Mouse (Mus musculus) adrenal gland, adult 2 months (tissue): ENCODE data around the gene Fbl. TPM values are rescaled to one million over a fixed set of nuclear protein-coding genes. Genes with fewer than 3 reads are reported as not detected.
A peak's percentile ranks its signal among the peaks of the same experiment; 100 is the strongest.
"Not testable (repeated sequence)": the region's sequence is repeated elsewhere in the genome, so short reads cannot be mapped to it uniquely, and the experiment has no call there.

Experiments used
- DNase-seq: peaks from one replicate; pipeline ENCODE4 v3.0.0; 2021
- polyA plus RNA-seq: library from polyadenylated mRNA; depleted of rRNA; stranded (reverse); fragments of >200 nt; gene quantifications from 2 replicates; pipeline ENCODE4 v1.2.3, GENCODE M21; 2012; rRNA removed
- total RNA-seq, 2 experiments: library from RNA; stranded (reverse); gene quantifications; 2 replicates each; pipeline ENCODE4 v1.2.3; 2021

Fbl gene
- total and polyA plus RNA-seq, 3 experiments = 34.7 to 104 (median 99.5) TPM

DNA sequence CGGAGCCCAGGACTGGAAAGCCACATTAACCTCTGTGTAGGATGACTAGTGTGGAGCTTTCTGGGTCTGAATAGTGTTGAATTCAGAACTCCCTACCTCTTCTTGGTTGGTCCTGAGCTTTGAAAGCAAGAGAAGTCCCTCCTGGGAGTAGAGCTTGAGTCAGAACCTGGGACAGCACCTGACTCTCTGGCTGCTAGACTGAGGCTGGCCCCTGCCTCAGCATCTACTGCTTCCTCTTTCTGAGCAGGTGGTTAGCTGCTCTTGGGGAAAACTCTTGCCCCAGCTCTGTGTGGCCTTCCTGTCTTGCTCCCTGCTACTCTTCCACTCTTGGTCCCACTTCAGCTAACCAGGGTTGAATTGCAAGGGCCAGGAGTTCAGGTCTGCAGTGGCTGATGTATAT lies 22.4 kb downstream of the Fbl start:
- DNase-seq = no peak

DNA sequence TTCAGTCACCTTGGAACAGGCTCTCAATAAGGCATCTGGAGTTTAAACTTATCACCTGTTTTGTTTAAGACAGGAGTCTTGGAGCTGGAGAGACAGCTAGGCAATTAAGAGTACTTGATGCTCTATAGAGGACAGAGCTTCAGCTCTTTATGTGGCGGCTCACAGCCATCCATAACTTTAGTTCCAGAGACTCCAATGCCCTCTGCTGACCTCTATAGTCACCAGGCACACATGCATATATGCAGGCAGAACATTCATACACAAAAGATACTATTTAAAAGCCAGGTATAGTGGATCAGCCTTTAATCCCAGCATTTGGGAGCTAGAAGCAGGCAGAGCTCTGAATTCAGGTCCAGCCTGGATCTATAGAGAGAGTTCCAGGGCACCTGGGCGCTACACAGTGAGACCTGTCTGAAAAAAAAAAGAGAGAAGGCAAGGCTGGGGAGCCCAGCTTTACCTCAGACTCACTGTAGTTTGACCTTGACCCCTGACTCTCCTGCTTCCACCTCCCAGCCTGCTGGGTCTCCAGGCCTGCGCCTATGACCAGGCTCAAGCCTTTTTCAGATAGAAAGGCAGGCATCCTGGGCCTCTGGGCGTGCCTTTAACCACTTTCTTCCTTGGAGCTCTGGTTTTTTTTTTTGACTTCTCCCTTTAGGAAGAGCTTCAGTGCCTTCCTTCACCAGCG lies 26.0 kb downstream of the Fbl start:
- DNase-seq = no peak

DNA sequence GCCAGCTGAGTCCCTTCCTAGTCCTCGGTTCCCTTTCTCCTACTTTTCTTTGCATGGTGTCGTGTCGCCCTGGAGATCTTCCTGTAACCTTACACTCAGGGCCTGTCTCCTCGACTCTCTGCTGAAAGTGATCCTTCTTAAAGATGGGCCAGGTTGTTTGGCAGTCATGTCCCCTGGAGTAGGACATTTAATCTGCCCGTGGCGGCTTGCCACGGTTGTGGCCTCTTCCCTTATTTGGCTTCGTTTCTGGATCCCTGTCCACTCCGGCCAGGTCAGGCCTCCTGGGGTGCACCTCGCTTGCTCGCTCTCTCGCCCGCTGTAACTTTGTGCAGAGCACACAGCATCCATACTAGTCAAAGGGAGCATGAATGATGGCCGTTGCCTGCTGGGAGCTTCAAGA lies 27.0 kb downstream of the Fbl start:
- DNase-seq = no peak

DNA sequence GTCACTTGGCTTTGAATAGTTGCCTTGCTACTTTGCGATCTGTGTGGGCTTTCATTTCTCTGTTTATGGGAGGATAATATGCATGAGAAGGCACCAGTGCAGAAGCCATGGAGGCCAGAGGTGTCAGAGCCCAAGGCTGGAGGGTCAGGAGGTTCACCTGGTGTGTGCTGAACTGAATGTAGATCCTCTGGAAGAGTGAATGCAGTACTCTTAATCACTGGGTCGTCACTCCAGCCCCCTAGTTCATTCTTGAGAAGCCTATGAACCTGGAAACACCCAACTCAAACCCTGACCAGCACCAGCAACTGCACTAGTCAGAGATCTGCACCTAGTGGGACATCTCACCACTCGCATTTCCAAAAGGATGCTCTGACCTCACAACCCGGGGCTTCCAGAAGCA lies 29.5 kb downstream of the Fbl start:
- no peak for DNase-seq

DNA sequence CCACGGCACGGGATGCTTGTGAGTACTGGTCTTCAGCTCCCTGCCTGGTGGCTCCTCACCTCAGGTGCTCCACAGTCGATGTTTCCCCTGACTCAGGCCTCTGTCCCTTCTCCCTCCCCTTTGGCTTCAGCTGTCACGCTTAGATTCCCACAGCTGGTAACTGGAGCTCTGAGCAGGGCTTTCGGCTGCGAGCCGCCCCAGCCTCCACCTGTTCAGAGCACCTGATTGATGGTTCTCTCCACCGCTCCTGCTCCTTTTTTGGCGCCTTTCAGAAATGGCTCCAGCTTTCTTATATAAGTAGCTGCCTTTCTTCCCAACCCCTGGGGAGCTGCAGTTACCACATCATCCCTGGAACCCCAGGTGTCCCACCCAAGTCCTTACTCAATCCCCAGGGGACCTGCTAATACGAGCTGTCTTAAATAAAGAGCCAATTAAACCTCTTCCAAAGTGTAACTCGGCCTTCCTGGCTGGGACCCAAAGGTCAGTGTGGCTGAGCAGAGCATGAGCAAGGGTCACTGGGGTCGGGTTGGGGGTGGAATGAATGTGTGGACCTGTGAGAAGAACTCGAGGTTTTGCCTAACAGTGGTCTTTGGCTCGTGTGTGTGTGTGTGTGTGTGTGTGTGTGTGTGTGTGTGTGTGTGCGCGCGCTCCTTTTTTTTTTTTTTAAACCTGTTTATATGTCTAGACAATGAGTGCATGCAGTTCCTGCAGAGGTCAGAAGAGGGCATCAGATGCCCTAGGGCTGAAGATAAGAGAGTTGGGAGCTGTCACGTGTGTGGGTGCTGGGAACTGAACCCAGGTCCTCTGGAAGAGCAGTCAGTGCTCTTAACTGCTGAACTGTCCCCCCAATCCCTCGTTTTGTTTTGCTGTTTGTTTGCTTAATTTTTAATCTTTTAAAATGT lies 33.9 kb downstream of the Fbl start:
- DNase-seq = peak; percentile 34

DNA sequence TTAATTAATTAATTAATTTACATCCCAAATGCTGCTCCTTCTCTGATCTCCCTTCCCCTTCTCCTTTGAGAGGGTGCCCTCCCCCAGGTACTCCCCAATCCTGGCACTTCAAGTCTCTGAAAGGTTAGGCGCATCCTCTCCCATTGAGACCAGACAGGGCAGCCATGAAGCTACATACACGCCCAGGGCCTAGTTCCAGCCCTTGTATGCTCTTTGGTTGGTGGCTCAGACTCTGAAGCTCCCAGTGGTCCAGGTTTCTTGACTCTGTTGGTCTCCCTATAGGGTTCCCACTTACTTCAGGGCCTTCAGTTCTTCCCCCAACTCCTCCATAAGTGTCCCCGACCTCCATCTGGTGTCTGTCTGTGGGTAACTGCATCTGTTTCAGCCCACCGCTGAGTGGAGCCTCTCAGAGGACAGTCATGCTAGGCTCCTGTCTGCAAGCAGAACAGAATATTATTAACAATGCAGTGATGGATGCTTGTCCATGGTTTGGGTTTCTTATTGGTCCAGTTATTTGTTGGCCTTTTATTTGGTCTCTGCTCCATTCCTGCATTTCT lies 36.6 kb downstream of the Fbl start:
- DNase-seq = peak; percentile 47

DNA sequence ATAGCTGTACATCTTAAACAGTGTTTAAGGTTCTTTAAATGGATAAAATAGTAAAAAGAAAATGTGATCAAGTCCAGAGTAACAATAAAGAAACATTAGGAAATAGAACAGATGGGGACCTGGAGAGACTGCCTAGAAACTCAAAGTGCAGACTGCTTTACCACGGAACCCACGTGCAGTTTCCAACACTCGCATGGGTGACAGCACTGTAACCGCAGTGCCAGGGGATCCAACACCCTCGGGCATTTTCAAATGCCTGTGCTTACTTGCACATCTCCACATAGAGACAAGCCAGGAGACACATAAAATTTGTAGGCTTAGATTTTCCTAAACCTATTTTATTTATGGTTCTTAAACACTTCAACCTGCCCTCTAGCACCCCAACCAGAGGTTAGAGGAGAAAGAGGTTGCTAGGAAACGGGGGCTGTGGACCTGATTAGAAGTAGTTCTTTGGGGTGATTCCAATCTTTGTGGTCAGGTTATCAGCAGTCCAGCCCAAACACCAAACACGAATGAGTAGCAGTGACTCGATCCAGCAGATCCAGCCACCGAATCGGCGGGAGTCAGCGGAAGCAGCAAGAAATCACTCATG lies 39.0 kb downstream of the Fbl start:
- DNase-seq = no peak

DNA sequence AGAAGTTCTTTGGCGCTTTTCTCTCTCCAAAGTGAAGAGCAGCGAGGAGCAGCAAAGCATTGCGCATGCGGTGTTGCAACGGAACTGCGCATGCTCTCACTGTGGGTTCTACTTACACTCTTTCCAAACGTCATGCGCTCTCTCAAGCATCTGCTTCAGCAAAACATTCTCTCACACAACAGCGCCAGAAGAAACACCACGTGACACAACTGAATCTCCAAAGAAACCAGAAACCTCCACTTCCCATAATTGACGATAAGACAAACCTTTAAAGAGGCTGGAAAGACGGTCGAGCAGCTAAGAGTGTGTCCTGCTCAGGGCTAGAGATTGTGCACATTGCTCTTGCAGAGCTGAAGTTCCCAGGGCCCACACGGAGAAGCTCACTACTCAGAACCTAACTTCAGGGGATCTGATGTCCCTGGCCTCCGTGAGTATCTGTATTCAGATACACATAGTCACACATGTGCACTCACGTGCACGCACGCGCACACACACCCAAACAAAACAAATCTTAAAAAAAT lies 39.5 kb downstream of the Fbl start:
- DNase-seq = peak; percentile 77

DNA sequence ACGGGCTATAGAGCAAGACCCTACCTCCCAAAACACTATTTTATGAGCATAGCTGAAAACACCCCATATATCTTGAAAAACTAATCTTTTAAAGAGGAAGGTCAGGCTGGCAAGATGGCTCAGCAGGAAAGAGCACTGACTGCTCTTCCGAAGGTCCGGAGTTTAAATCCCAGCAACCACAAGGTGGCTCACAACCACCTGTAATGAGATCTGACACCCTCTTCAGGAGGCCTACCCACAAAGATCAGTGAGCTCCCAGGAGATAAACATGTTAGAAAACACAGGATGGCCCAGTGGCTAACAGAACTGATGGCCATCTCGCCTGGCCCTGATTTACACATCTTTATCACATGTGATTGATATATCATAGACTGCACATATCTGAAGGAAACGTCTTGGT lies 41.2 kb downstream of the Fbl start:
- DNase-seq = no peak

DNA sequence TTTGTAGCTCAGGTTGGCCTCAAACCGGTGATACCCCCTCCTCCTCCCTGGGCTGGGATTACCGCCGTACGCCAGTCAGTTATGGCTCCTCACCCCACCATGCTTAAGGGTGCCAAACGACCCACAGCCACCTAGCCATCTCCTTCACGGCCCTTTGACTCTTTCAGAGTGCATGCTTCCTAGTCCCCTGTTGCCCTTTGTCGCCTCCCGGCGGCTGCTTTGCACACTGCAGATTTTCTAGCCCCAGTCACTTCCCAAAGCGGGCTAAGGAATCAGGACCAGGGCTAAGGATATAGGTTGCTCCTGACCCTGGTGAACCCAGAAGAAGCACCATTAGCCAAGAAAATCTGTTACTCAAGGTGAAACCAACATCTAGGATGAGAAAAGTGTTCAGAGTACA lies 44.6 kb downstream of the Fbl start:
- DNase-seq = peak; percentile 74

DNA sequence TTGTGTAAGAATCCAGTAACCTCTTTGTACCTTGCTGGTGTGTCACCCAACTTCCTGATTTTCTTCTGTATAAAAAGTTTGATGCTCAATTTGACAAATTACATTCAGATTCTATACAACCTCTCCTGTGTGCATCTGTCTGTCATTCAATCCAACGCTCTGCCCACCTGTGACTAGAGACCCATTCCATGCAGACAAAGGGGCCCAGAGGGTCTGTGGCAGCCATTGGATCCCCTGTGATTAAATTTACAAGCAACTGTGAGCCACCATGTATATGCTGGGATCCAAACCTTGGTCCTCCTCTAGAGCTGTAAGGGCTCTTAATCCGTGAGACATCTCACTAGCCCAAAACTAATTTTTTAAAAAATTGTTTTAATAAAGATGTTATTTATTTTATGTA lies 46.4 kb downstream of the Fbl start:
- DNase-seq = not testable (repeated sequence)

DNA sequence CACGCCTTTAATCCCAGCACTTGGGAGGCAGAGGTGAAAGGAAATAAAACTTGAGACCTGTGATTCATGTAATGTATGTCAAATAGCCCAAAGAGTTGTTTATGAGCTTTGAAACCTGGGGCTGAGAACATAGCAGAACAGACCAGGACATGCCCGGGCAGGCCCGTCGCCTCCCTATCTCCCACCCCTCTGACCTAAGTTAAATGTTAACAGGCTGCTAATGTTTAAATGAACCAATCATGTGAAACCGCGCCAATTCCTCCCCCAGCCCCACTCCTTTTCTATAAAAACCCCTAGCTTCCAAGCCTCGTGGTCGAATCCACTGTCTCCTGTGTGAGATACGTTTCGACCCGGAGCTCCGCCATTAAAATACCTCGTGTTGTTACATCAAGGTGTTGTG lies 48.3 kb downstream of the Fbl start:
- DNase-seq = not testable (repeated sequence)

DNA sequence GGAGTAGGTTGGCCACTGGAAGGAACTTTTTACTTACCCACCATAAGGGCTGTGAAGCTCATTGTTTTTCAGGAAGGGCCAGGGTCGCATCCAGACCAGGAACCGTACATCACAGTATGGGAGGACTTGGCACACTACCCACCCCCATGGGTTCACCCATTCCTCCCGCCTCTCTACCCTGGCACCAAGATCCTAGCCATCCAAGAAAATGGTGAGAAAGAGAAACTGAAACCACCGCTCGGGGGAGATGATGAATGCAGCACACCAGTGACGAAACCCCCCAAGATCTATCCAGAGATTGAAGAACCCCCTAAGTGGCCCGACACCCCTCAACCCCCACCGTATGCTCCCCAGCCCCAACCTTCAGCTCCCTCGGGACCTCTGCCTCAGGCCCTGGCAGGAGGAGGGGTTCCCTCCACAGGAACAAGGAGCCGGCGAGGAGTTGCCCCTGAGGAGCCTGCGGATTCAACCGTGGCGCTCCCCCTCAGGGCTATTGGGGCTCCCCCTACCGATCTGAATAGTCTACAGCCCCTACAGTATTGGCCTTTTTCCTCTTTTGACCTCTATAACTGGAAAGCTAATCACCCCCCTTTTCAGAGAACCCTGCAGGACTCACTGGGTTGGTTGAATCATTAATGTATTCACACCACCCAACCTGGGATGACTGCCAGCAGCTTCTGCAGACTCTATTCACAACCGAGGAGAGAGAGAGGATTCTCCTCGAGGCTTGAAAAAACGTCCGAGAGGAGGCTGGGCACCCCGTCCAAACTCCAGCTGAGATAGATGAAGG lies 49.6 kb downstream of the Fbl start:
- peak; percentile 9 for DNase-seq

DNA sequence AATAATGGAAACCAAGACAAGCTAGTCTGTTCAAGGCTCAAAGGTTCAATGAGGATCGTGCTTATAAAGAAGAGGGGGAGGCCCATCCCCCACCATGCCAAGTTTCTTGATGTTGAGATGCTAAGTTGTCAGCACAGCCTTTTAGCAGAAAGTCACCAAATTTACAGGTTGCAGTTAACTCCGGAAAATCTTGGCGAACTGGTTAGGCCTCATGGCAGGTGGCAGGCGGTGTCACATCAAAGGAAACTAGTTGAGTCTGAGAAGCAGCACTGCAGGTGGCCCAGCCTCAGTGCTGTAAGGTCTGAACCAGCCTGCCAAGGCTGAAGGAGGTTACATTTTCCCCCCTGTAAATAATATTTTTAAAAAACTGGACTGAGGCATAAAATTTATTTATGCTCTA lies 57.3 kb downstream of the Fbl start:
- not testable (repeated sequence) for DNase-seq

DNA sequence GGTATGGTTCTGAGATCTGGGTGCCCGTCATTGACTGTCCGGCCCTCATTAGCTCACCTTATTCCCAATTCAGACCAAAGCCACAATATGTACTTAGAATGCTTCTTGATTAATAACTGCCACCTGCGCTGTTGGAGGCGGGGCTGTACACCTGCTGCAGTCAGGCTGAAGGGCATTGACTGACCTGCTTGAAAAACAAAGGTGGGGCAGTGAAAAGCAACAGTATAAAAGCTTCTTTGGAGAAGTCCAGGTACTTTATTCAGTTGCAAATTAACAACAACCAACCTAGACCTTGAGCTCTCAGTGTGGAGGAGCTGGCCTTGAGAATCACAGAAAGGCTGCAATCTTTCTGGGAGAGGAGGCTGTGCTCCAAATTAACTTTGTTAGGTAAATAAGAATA lies 57.9 kb downstream of the Fbl start:
- DNase-seq = not testable (repeated sequence)

Other genes with a start within 250 kb of the Fbl start
- 10 to 100 TPM; 10.9 to 11.4 TPM for gene Zfp974, start 240.2 kb upstream of the Fbl start, total RNA-seq
- 0.39 and 0.67 TPM in 2 replicates for gene Zfp974, start 240.2 kb upstream of the Fbl start, polyA plus RNA-seq
- gene Zfp780b, start 190.5 kb upstream of the Fbl start, total RNA-seq = 1 to 10 TPM; 9.4 to 9.5 TPM
- 0.36 and 0.55 TPM in 2 replicates for gene Zfp780b, start 190.5 kb upstream of the Fbl start, polyA plus RNA-seq
- gene Zfp850, start 155.6 kb upstream of the Fbl start, total RNA-seq = 1 to 10 TPM; 1.7 to 2.7 TPM
- gene Zfp850, start 155.6 kb upstream of the Fbl start, polyA plus RNA-seq = 0.15 and 0.22 TPM in 2 replicates
- 100 to 1,000 TPM; 174 to 178 TPM for gene Psmc4, start 119.6 kb upstream of the Fbl start, total RNA-seq
- 89.5 and 89.9 TPM in 2 replicates for gene Psmc4, start 119.6 kb upstream of the Fbl start, polyA plus RNA-seq
- gene Fcgbp, start 98.5 kb upstream of the Fbl start, total RNA-seq = not detected
- gene Fcgbp, start 98.5 kb upstream of the Fbl start, polyA plus RNA-seq = 0.04 and 0.07 TPM in 2 replicates
- gene 9530053A07Rik, start 40.2 kb upstream of the Fbl start, total RNA-seq = not detected
- 0.01 TPM in 1 of 2 replicates, not detected in the other for gene 9530053A07Rik, start 40.2 kb upstream of the Fbl start, polyA plus RNA-seq
- gene Dyrk1b, start 9.8 kb downstream of the Fbl start, total RNA-seq = 10 to 100 TPM; 25.5 to 33.4 TPM
- 104 and 107 TPM in 2 replicates for gene Dyrk1b, start 9.8 kb downstream of the Fbl start, polyA plus RNA-seq
- 10 to 100 TPM; 23.4 to 24.4 TPM for gene Eid2, start 98.2 kb downstream of the Fbl start, total RNA-seq
- 30.4 and 36.8 TPM in 2 replicates for gene Eid2, start 98.2 kb downstream of the Fbl start, polyA plus RNA-seq
- 10 to 100 TPM in 1 of 2 experiments, 1 to 10 TPM in 1; 9.1 to 17.6 TPM for gene Eid2b, start 108.0 kb downstream of the Fbl start, total RNA-seq
- gene Eid2b, start 108.0 kb downstream of the Fbl start, polyA plus RNA-seq = 44.8 and 49.6 TPM in 2 replicates
- gene Selenov, start 121.5 kb downstream of the Fbl start, total RNA-seq = not detected
- 0.19 TPM in 1 of 2 replicates, not detected in the other for gene Selenov, start 121.5 kb downstream of the Fbl start, polyA plus RNA-seq
- gene Dll3, start 132.5 kb downstream of the Fbl start, total RNA-seq = under 1 TPM in 1 of 2 experiments, not detected in 1; 0.10 TPM
- gene Dll3, start 132.5 kb downstream of the Fbl start, polyA plus RNA-seq = 0.16 and 0.29 TPM in 2 replicates
- gene Timm50, start 142.4 kb downstream of the Fbl start, total RNA-seq = 10 to 100 TPM; 66.6 to 99.9 TPM
- 90.5 and 101 TPM in 2 replicates for gene Timm50, start 142.4 kb downstream of the Fbl start, polyA plus RNA-seq
- 100 to 1,000 TPM; 156 to 171 TPM for gene Supt5, start 169.0 kb downstream of the Fbl start, total RNA-seq
- gene Supt5, start 169.0 kb downstream of the Fbl start, polyA plus RNA-seq = 163 and 190 TPM in 2 replicates
- 1,000 to 10,000 TPM in 1 of 2 experiments, 100 to 1,000 TPM in 1; 895 to 1,085 TPM for gene Rps16, start 180.9 kb downstream of the Fbl start, total RNA-seq
- gene Rps16, start 180.9 kb downstream of the Fbl start, polyA plus RNA-seq = 555 and 709 TPM in 2 replicates
- 10 to 100 TPM; 14.9 to 15.6 TPM for gene Plekhg2, start 202.9 kb downstream of the Fbl start, total RNA-seq
- 22.5 and 23.2 TPM in 2 replicates for gene Plekhg2, start 202.9 kb downstream of the Fbl start, polyA plus RNA-seq
- gene Zfp36, start 210.5 kb downstream of the Fbl start, total RNA-seq = 10 to 100 TPM; 16.3 to 19.4 TPM
- 25.9 and 32.3 TPM in 2 replicates for gene Zfp36, start 210.5 kb downstream of the Fbl start, polyA plus RNA-seq
- gene Med29, start 223.0 kb downstream of the Fbl start, total RNA-seq = 10 to 100 TPM; 39.6 to 49.7 TPM
- gene Med29, start 223.0 kb downstream of the Fbl start, polyA plus RNA-seq = 72.1 and 88.5 TPM in 2 replicates
- gene Paf1, start 223.2 kb downstream of the Fbl start, total RNA-seq = 100 to 1,000 TPM in 1 of 2 experiments, 10 to 100 TPM in 1; 73.4 to 104 TPM
- gene Paf1, start 223.2 kb downstream of the Fbl start, polyA plus RNA-seq = 323 and 399 TPM in 2 replicates